Mouse (Mus musculus): ENCODE measurements around the gene Tmem216.

- TF ChIP-seq CTCF (IDR thresholded peaks at IDR 0.05; ENCODE audit: insufficient read depth, low read depth, low read length), result no peak
- no peak for TF ChIP-seq POLR2A (IDR thresholded peaks at IDR 0.05; ENCODE audit: insufficient read depth, low read depth, low read length)
These were observed 31.2 kb upstream of the Tmem216 start for GRCm38 (mm10) chr19:10587231-10587630.
